Mouse (Mus musculus) adrenal gland, adult 8-10 months (tissue): ENCODE data around the gene 4930562C15Rik. TPM values are rescaled to one million over a fixed set of nuclear protein-coding genes. Genes with fewer than 3 reads are reported as not detected.

ENCODE experiments used
- total RNA-seq, 4 experiments: library from RNA; stranded (reverse); gene quantifications; 2 replicates each; pipeline ENCODE4 v1.2.4; 2022

The 4930562C15Rik gene
- total RNA-seq, 4 experiments from 2014 or later: 0.14 TPM; not detected in 3

Other genes with a start within 250 kb of the 4930562C15Rik start
- gene Glis2, start 240.7 kb upstream of the 4930562C15Rik start, total RNA-seq: 10 to 100 TPM; 14.6 to 28.9 (median 23.8) TPM
- 100 to 1,000 TPM in 2 of 4 experiments, 10 to 100 TPM in 2; 81.7 to 124 (median 102) TPM for gene Pam16, start 210.4 kb upstream of the 4930562C15Rik start, total RNA-seq
- 10 to 100 TPM; 10.1 to 16.9 (median 11.1) TPM for gene Vasn, start 195.5 kb upstream of the 4930562C15Rik start, total RNA-seq
- 100 to 1,000 TPM; 107 to 132 (median 117) TPM for gene Dnaja3, start 195.4 kb upstream of the 4930562C15Rik start, total RNA-seq
- 10 to 100 TPM; 23.1 to 41.9 (median 36.7) TPM for gene Coro7, start 155.6 kb upstream of the 4930562C15Rik start, total RNA-seq
- gene Nmral1, start 116.1 kb upstream of the 4930562C15Rik start, total RNA-seq: 1 to 10 TPM; 2.3 to 9.0 (median 4.8) TPM
- gene Hmox2, start 109.1 kb upstream of the 4930562C15Rik start, total RNA-seq: 100 to 1,000 TPM in 1 of 4 experiments, 10 to 100 TPM in 3; 89.6 to 120 (median 94.1) TPM
- gene Cdip1, start 45.1 kb upstream of the 4930562C15Rik start, total RNA-seq: 100 to 1,000 TPM; 120 to 148 (median 143) TPM
- gene Ubald1, start 44.9 kb downstream of the 4930562C15Rik start, total RNA-seq: 10 to 100 TPM; 33.0 to 42.5 (median 38.2) TPM
- gene Mgrn1, start 50.8 kb downstream of the 4930562C15Rik start, total RNA-seq: 100 to 1,000 TPM in 2 of 4 experiments, 10 to 100 TPM in 2; 88.5 to 120 (median 98.0) TPM
- 10 to 100 TPM; 75.9 to 85.5 (median 78.3) TPM for gene Nudt16l1, start 103.3 kb downstream of the 4930562C15Rik start, total RNA-seq
- 10 to 100 TPM; 48.5 to 79.6 (median 58.6) TPM for gene Anks3, start 128.8 kb downstream of the 4930562C15Rik start, total RNA-seq
- not detected for gene Sept12, start 162.4 kb downstream of the 4930562C15Rik start, total RNA-seq
- not detected for gene Smim22, start 171.9 kb downstream of the 4930562C15Rik start, total RNA-seq
- 10 to 100 TPM; 24.3 to 50.0 (median 36.7) TPM for gene Rogdi, start 178.1 kb downstream of the 4930562C15Rik start, total RNA-seq
- 100 to 1,000 TPM in 3 of 4 experiments, 10 to 100 TPM in 1; 96.3 to 120 (median 114) TPM for gene Glyr1, start 214.4 kb downstream of the 4930562C15Rik start, total RNA-seq
- 10 to 100 TPM; 34.1 to 41.6 (median 38.6) TPM for gene Ubn1, start 214.6 kb downstream of the 4930562C15Rik start, total RNA-seq